Mouse (Mus musculus) gastrocnemius, postnatal 14 days (tissue): Measurements from ENCODE around the gene Trim2. TPM values are rescaled to one million over a fixed set of nuclear protein-coding genes. Genes with fewer than 3 reads are reported as not detected.

Experiments used
- DNase-seq: peaks from one replicate; pipeline ENCODE4 v3.0.0; 2021; ENCODE audit warnings: mixed read lengths
- intact Hi-C: fragments of 180-260 bp; cut with DNase I; formaldehyde crosslinking; loops from one replicate; pipeline ENCODE4 v1.15.1; 2025; ENCODE audit warnings: low total_unique reads
- total RNA-seq, 2 experiments: library from RNA; stranded (reverse); gene quantifications; 2 replicates each; pipeline ENCODE4 v1.2.3; 2021

The Trim2 gene
- total RNA-seq, 2 experiments from 2014 or later = 4.9 to 5.4 TPM

- intact Hi-C loops = no loop called here
- no peak for DNase-seq
These were observed 97.7 kb downstream of the Trim2 start for GRCm38 (mm10) chr3:84208917-84209513.

GRCm38 (mm10) chr3:84208475-84208874, 98.2 kb downstream of the Trim2 start:
- intact Hi-C loops = no loop called here
- DNase-seq = no peak

GRCm38 (mm10) chr3:84207366-84207765, 99.3 kb downstream of the Trim2 start:
- DNase-seq = peak; percentile 41
- intact Hi-C loops = no loop called here

GRCm38 (mm10) chr3:84206106-84206505, 100.6 kb downstream of the Trim2 start:
- DNase-seq = no peak
- intact Hi-C loops = no loop called here

GRCm38 (mm10) chr3:84205650-84206049, 101.0 kb downstream of the Trim2 start:
- intact Hi-C loops = no loop called here

GRCm38 (mm10) chr3:84204640-84205039, 102.0 kb downstream of the Trim2 start:
- intact Hi-C loops = no loop called here
- no peak for DNase-seq

More at GRCm38 (mm10) chr3:84205650-84206049, 101.0 kb downstream of the Trim2 start:
- no peak for DNase-seq

- intact Hi-C loops = no loop called here
- peak; percentile 65 for DNase-seq
These were observed 105.9 kb downstream of the Trim2 start for GRCm38 (mm10) chr3:84200559-84201420.

- DNase-seq = no peak
- intact Hi-C loops = no loop called here
These were observed 107.2 kb downstream of the Trim2 start for GRCm38 (mm10) chr3:84199516-84199915.

GRCm38 (mm10) chr3:84198229-84198628, 108.4 kb downstream of the Trim2 start:
- DNase-seq = no peak
- intact Hi-C loops = no loop called here

- intact Hi-C loops = no loop called here
These were observed 112.8 kb downstream of the Trim2 start for GRCm38 (mm10) chr3:84193881-84194280.

GRCm38 (mm10) chr3:84191141-84191881, 115.4 kb downstream of the Trim2 start:
- intact Hi-C loops = no loop called here
- no peak for DNase-seq

More at GRCm38 (mm10) chr3:84193881-84194280, 112.8 kb downstream of the Trim2 start:
- no peak for DNase-seq

- no peak for DNase-seq
- intact Hi-C loops = no loop called here
These were observed 116.1 kb downstream of the Trim2 start for GRCm38 (mm10) chr3:84190513-84191061.

- no peak for DNase-seq
- intact Hi-C loops = no loop called here
These were observed 117.0 kb downstream of the Trim2 start for GRCm38 (mm10) chr3:84189629-84190173.

GRCm38 (mm10) chr3:84181717-84182116, 125.0 kb downstream of the Trim2 start:
- intact Hi-C loops = no loop called here
- DNase-seq = no peak

- intact Hi-C loops = no loop called here
- DNase-seq = no peak
These were observed 125.6 kb downstream of the Trim2 start for GRCm38 (mm10) chr3:84181102-84181501.

GRCm38 (mm10) chr3:84180304-84180703, 126.4 kb downstream of the Trim2 start:
- DNase-seq = no peak
- intact Hi-C loops = no loop called here

GRCm38 (mm10) chr3:84177834-84178233, 128.8 kb downstream of the Trim2 start:
- intact Hi-C loops = loop anchor here (5.0 kb wide), 1 partner anchor 134 kb away; no protein-coding TSS in a partner anchor

GRCm38 (mm10) chr3:84175337-84176315, 131.1 kb downstream of the Trim2 start:
- DNase-seq = peak; percentile 75
- intact Hi-C loops = loop anchor here (5.0 kb wide), 1 partner anchor 137 kb away; no protein-coding TSS in a partner anchor

More at GRCm38 (mm10) chr3:84177834-84178233, 128.8 kb downstream of the Trim2 start:
- DNase-seq = no peak
